ENCODE assay signal across 9 mouse cellular contexts in the genomic region with DNA sequence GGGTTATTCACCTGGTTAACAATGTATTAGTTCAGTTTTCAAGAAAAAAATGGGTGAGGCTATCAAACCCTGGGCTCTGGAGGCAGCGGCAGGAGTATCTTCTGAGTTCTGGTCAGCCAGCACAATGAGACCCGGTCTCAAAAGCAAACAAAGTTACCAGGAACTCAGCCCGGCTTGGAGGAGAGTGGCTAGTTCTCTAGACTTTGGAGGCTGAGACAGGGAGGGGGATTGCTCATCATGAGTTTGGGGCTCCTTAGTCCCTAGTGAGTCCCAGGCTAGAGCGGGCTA. TPM values are rescaled to one million over a fixed set of nuclear protein-coding genes. Genes with fewer than 3 reads are reported as not detected.
DNase-seq lines count a peak whose midpoint lies in the region; ATAC-seq lines count a peak whose summit lies in the region.
"Had no signal": no experiment of that assay in that cellular context is flagged by ENCODE, and none has a peak within 500 bp of the region (broad histone marks: within the 10 kb centered on the region; RNA-seq: fewer than 3 reads in every experiment).

No protein-coding gene starts in this region.

- H3K27me3 ChIP-seq in kidney, embryonic 16.5 days (ENCODE audit: insufficient read depth, low read length): no peaks in the 10 kb centered on the region
- no peaks in the 10 kb centered on the region for H3K27me3 ChIP-seq in forebrain, embryonic 14.5 days (replicated peaks; ENCODE audit: control insufficient read depth, insufficient read depth, low read length)
- no peaks in the 10 kb centered on the region for H3K27me3 ChIP-seq in liver, embryonic 16.5 days (ENCODE audit: control insufficient read depth, insufficient read depth, low read depth, low read length)

- DNase-seq in kidney, postnatal 10 days: no peak
- DNase-seq in MEL-GATA-1-ER (ENCODE audit: extremely low read depth, low read depth): peak; percentile 38
- DNase-seq in forebrain, embryonic 14.5 days (ENCODE audit: low spot score): no peak
- DNase-seq in yolk sac, embryonic 10.5 days (ENCODE audit: low spot score): no peak
- no peak for DNase-seq in embryo, embryonic 9.5 days (ENCODE audit: extremely low spot score)
- DNase-seq: gastrocnemius, postnatal 25 days had no signal

- ATAC-seq in kidney, embryonic 16.5 days (ENCODE audit: low FRiP score, low TSS enrichment): no peak
- no peak for ATAC-seq in forebrain, embryonic 14.5 days
- ATAC-seq in liver, embryonic 16.5 days (ENCODE audit: low read depth): no peak
- ATAC-seq in activated CD4-positive, CD25-positive, alpha-beta regulatory T cell, adult 4 months: no peak

- no peaks in the 10 kb centered on the region for H3K9me3 ChIP-seq in kidney, embryonic 16.5 days (ENCODE audit: low read length)
- H3K9me3 ChIP-seq in forebrain, embryonic 14.5 days (replicated peaks; ENCODE audit: control insufficient read depth, low read length): no peaks in the 10 kb centered on the region
- H3K9me3 ChIP-seq in liver, embryonic 16.5 days (replicated peaks; ENCODE audit: control insufficient read depth, low read length): no peaks in the 10 kb centered on the region

- peaks cover 39% of the 10 kb centered on the region for H3K4me1 ChIP-seq in kidney, embryonic 16.5 days (ENCODE audit: insufficient read depth, low read length)
- H3K4me1 ChIP-seq in forebrain, embryonic 14.5 days (ENCODE audit: control insufficient read depth, insufficient read depth, low read length): peaks cover 19% of the 10 kb centered on the region
- peaks cover 39% of the 10 kb centered on the region for H3K4me1 ChIP-seq in liver, embryonic 16.5 days (ENCODE audit: control insufficient read depth, low read depth, low read length)

- peaks cover 19% of the 10 kb centered on the region for H3K36me3 ChIP-seq in kidney, embryonic 16.5 days (ENCODE audit: insufficient read depth, low read length)
- H3K36me3 ChIP-seq in forebrain, embryonic 14.5 days (ENCODE audit: control insufficient read depth, insufficient read depth, low read length): peaks cover 10% of the 10 kb centered on the region
- H3K36me3 ChIP-seq in liver, embryonic 16.5 days (ENCODE audit: control insufficient read depth, insufficient read depth): peaks cover 30% of the 10 kb centered on the region

- peak overlapping the region; percentile 54 for H3K4me3 ChIP-seq in kidney, embryonic 16.5 days (ENCODE audit: low read length)
- H3K4me3 ChIP-seq in forebrain, embryonic 14.5 days (ENCODE audit: low read depth, low read length): peak overlapping the region; percentile 45
- peak overlapping the region; percentile 76 for H3K4me3 ChIP-seq in liver, embryonic 16.5 days (ENCODE audit: low read depth, low read length)

- H3K4me2 ChIP-seq in kidney, embryonic 16.5 days (replicated peaks; ENCODE audit: low read depth, low read length): peak overlapping the region; percentile 76
- peak overlapping the region; percentile 73 for H3K4me2 ChIP-seq in forebrain, embryonic 14.5 days (ENCODE audit: low read length)
- H3K4me2 ChIP-seq in liver, embryonic 16.5 days (ENCODE audit: low read depth, low read length): peak overlapping the region; percentile 79

- WGBS in kidney, embryonic 16.5 days: 76% methylated on average over 4 of the region's 4 CpGs
- 85% methylated on average over 4 of the region's 4 CpGs for WGBS in forebrain, embryonic 14.5 days
- WGBS in liver, embryonic 16.5 days (ENCODE audit: insufficient replicate concordance): 27% methylated on average over 4 of the region's 4 CpGs

- peak overlapping the region; percentile 68 for H3K9ac ChIP-seq in kidney, embryonic 16.5 days (replicated peaks; ENCODE audit: low read length)
- no peak overlapping the region for H3K9ac ChIP-seq in forebrain, embryonic 14.5 days (ENCODE audit: low read length)
- peak overlapping the region; percentile 88 for H3K9ac ChIP-seq in liver, embryonic 16.5 days (ENCODE audit: low read depth, low read length)

- H3K27ac ChIP-seq in kidney, embryonic 16.5 days (ENCODE audit: low read length): peak overlapping the region; percentile 85; the same call in 1 of the 2 replicates
- no peak overlapping the region for H3K27ac ChIP-seq in forebrain, embryonic 14.5 days (ENCODE audit: low read depth, low read length)
- H3K27ac ChIP-seq in liver, embryonic 16.5 days (ENCODE audit: low read length): peak overlapping the region; percentile 96

RNA-seq across cellular contexts. Expression of a gene that starts 1.6 kb away (rescaled TPM):
- polyA plus RNA-seq in kidney, embryonic 16.5 days (2015; fragmentation: Nextera tagmentation; extraction: Ambion mirVana): 213 and 219 TPM in 2 replicates
- 56.7 and 93.1 TPM in 2 replicates for polyA plus RNA-seq in forebrain, embryonic 14.5 days (2014; fragmentation: Nextera tagmentation; extraction: Ambion mirVana)
- 251 and 260 TPM in 2 replicates for polyA plus RNA-seq in liver, embryonic 16.5 days (2015; fragmentation: Nextera tagmentation; extraction: Ambion mirVana)
- 100 to 1,000 TPM in 1 of 2 experiments, 10 to 100 TPM in 1; 98.3 to 120 TPM for polyA plus RNA-seq in activated CD4-positive, CD25-positive, alpha-beta regulatory T cell, adult 4 months (2017; shearing (Covaris generic))

RNA-seq across cellular contexts. Expression of a gene that starts 23.6 kb away (rescaled TPM):
- polyA plus RNA-seq in kidney, embryonic 16.5 days (2015; fragmentation: Nextera tagmentation; extraction: Ambion mirVana): 3.3 and 5.8 TPM in 2 replicates
- polyA plus RNA-seq in forebrain, embryonic 14.5 days (2014; fragmentation: Nextera tagmentation; extraction: Ambion mirVana): 0.84 and 1.0 TPM in 2 replicates
- 0.86 and 1.1 TPM in 2 replicates for polyA plus RNA-seq in liver, embryonic 16.5 days (2015; fragmentation: Nextera tagmentation; extraction: Ambion mirVana)
- not detected for polyA plus RNA-seq in activated CD4-positive, CD25-positive, alpha-beta regulatory T cell, adult 4 months (2017; shearing (Covaris generic))

RNA-seq across cellular contexts. Expression of a gene that starts 43.0 kb away (rescaled TPM):
- polyA plus RNA-seq in kidney, embryonic 16.5 days (2015; fragmentation: Nextera tagmentation; extraction: Ambion mirVana): 35.8 and 45.8 TPM in 2 replicates
- 11.0 and 13.6 TPM in 2 replicates for polyA plus RNA-seq in forebrain, embryonic 14.5 days (2014; fragmentation: Nextera tagmentation; extraction: Ambion mirVana)
- polyA plus RNA-seq in liver, embryonic 16.5 days (2015; fragmentation: Nextera tagmentation; extraction: Ambion mirVana): 13.3 and 15.2 TPM in 2 replicates
- polyA plus RNA-seq in activated CD4-positive, CD25-positive, alpha-beta regulatory T cell, adult 4 months (2017; shearing (Covaris generic)): 1 to 10 TPM; 3.6 to 4.4 TPM

RNA-seq across cellular contexts. Expression of a gene that starts 56.3 kb away (rescaled TPM):
- polyA plus RNA-seq in kidney, embryonic 16.5 days (2015; fragmentation: Nextera tagmentation; extraction: Ambion mirVana): 0.94 and 1.2 TPM in 2 replicates
- polyA plus RNA-seq in forebrain, embryonic 14.5 days (2014; fragmentation: Nextera tagmentation; extraction: Ambion mirVana): not detected in 2 replicates
- not detected in 2 replicates for polyA plus RNA-seq in liver, embryonic 16.5 days (2015; fragmentation: Nextera tagmentation; extraction: Ambion mirVana)
- polyA plus RNA-seq in activated CD4-positive, CD25-positive, alpha-beta regulatory T cell, adult 4 months (2017; shearing (Covaris generic)): not detected
